Mouse (Mus musculus) right cerebral cortex, postnatal 36 days (tissue): ENCODE data around the gene Wipf1.

Experiments used
- DNase-seq, 2 experiments: peaks; one replicate each; pipeline ENCODE4 v3.0.0; 2022; ENCODE audit warnings: low spot score in 2 of 2, mixed read lengths in 1 of 2

Gene Wipf1

GRCm38 (mm10) chr2:73386356-73387046, 143.0 kb downstream of the Wipf1 start, which contains the start of gene Gpr155:
TSS of gene Gpr155 (minus strand) at chr2:73386572.
- DNase-seq: peak; percentile 98

GRCm38 (mm10) chr2:73385641-73386355, 143.7 kb downstream of the Wipf1 start:
- DNase-seq: peak; percentile 2 to 10

- DNase-seq: no peak
Measured at GRCm38 (mm10) chr2:73385172-73385571, 144.4 kb downstream of the Wipf1 start.

- DNase-seq: no peak
Measured at GRCm38 (mm10) chr2:73380298-73380975, 149.1 kb downstream of the Wipf1 start.

- no peak for DNase-seq
Measured at GRCm38 (mm10) chr2:73379656-73380055, 149.9 kb downstream of the Wipf1 start.
